Mouse (Mus musculus): ENCODE results near the gene Ankar.

Ankar gene

DNA sequence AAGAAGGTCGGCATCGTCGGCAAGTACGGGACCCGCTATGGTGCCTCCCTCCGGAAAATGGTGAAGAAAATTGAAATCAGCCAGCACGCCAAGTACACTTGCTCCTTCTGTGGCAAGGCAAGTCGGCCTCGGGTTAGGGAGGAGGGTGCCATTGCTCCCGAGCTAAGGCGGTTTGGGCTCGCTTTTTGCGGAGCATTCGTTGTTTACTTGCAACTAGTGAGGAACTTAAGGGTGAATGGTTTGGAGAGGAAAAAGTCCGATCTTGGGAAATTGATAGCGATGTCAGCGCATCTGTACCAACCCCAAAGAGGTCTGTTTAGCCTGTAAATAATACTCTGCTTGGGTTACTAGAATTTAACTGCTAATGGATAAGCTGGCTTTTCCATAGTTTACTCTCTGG lies 11.3 kb upstream of the Ankar start:
- peak in 1 of 2 experiments; percentile 24 for DNase-seq (ENCODE audit: low spot score in 2 of 2)

DNA sequence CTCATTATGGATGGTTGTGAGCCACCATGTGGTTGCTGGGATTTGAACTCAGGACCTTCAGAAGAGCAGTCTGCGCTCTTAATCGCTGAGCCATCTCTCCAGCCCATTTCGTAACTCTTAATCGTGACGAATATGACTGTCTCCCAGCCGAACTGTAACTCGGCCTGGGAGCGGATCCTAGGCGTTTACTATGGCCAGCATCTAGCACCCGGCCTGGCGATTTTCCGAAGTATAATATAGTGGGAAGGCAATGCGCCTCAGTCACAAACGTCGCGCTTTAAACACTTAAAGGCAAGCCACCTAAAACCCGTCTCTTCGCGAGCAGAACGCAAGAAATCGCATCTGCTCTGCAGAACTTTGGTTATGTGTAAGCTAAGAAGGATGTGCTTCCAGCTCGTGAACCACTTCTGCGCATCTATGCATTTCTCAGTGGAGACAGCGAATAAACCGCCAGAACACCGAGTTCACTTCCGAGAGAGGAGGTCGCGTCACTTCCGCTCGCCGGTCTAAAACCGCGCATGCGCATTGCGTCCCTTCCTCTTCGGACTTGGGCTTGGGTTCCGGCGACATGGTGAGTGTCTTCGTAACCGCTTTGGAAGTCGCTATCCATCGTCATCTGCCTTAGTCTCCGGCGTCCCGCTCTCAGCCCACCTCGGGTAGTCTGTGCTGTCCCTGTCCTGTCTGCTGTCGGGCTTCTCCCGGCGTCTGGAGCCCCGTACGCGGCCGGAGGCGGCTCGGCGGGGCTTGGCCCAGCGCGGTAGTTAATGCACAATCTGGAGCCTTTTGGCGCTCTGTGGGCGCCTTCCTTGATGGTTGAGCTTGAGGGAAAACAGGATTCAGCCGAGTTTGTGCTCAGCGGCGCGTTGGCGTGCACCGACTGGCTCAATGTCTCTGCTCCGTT lies 10.6 kb upstream of the Ankar start, which contains the start of gene Rpl37a:
TSS of gene Rpl37a (plus strand) at position 538 of the 901 bp plus-strand sequence.
- DNase-seq (ENCODE audit: low spot score in 2 of 2): peak; percentile 92 to 96

DNA sequence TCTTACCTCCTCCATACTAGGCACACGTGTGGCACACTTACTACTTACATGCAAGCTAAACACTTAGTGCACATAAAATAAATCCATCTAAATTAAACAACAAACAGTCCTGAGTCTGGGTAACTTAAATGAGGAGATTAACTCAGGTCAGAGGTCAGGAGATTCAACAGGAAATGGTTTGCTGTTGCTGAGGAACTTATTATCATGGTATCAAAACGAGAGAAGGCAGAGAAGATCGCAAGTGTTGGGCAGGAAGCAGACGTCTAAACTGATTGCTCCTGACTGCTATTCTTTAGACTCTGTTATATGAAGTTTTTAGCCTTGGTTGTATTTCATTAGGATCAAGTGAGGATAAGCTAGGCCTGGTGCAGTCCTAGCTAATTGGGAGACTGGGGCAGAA lies 7.1 kb upstream of the Ankar start:
- DNase-seq (ENCODE audit: low spot score in 2 of 2): no peak

DNA sequence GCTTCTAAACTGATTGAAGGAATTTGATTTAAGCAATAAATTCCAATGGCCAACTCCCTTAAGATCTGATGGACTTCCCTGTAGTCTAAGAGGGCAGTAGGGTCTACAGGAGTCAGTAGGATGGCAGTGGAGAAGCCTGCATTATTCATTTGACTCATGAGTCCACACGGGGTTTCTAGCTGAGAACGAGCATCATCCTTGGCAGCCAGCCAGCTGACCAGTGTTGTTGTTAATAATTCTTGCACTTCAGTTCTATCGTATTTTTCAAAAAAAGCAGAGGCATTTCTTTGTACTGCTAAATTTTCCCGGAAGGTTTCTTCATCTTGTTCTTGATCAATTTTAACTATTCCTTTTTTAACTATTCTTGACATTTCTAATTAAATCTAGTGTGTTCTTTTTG lies 1.7 kb downstream of the Ankar start:
- DNase-seq (ENCODE audit: low spot score in 2 of 2): no peak

DNA sequence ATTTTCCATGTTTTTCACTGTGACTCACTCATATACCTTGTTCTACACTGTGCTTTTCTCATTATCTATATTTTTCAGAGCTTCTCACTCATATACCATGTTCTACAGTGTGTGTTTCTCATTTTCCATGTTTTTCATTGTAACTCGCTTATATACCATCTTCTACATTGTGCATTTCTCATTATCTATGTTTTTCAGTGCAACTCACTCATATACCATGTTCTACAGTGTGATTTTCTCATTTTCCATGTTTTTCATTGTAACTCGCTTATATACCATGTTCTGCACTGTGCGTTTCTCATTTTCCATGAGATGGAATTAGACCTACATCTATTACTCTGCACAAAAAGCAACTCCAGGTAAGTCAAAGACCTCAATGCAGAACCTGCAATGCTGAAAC lies 4.1 kb downstream of the Ankar start:
- DNase-seq (ENCODE audit: low spot score in 2 of 2): no peak

DNA sequence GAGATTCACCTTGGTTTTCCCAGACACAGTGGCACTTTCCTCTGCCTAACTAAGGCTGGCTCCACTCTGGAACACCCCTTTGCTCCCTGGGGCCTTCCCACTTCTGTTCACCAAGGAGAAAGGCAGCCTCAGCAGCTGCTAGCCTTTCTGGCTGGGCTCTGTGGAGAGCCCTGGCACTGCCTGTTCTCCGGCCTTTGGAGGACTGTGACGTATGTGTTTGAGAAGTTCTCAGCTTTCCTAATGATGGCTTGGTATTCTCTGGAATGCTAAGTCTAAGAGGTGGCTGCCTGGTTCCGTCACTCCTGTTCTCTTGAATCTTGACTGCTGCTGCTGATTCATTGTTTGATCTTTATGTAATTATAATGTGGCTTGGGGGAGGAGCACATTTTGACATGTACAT lies 27.3 kb downstream of the Ankar start:
- DNase-seq (ENCODE audit: low spot score in 2 of 2): no peak

DNA sequence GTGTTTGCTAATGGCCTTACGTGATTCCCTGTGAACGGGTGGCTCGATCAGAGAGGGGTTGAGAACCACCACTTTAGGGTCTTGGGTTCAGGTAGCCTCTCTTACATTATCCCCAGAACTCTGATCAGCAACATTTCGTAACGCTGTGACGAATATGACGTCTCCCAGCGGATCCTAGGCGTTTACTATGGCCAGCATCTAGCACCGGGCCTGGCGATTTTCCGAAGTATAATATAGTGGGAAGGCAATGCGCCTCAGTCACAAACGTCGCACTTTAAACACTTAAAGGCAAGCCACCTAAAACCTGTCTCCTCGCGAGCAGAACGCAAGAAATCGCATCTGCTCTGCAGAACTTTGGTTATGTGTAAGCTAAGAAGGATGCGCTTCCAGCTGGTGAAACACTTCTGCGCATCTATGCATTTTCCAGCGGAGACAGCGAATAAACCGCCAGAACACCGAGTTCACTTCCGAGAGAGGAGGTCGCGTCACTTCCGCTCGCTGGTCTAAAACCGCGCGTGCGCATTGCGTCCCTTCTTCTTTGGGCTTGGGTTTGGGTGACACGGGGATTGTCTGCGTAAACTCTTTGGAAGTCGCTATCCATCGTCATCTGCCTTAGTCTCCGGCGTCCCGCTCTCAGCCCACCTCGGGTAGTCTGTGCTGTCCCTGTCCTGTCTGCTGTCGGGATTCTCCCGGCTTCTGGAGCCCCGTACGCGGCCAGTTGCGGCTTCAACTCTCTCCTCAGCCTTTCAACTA lies 59.5 kb downstream of the Ankar start:
- DNase-seq (ENCODE audit: low spot score in 2 of 2): peak; percentile 21 to 59

DNA sequence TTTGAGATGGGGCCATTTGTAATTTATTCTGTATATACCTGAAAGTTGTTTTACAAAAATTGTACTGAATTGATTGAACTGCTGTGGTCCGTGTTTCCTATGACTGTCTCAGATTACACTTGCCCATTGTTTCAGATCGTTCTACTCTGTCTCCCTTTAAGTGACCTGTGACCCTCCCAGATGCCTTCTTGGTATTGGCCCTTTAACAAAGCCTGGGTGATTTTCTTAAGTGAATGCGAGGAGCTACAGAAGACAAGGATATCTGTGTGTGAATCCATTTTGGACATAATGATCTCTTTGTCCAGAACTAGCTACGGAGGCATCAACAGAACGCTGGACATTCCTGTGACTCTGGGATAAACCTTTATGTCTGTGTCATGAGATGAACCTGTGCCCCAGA lies 65.2 kb downstream of the Ankar start:
- DNase-seq (ENCODE audit: low spot score in 2 of 2): peak in 1 of 2 experiments; percentile 32

DNA sequence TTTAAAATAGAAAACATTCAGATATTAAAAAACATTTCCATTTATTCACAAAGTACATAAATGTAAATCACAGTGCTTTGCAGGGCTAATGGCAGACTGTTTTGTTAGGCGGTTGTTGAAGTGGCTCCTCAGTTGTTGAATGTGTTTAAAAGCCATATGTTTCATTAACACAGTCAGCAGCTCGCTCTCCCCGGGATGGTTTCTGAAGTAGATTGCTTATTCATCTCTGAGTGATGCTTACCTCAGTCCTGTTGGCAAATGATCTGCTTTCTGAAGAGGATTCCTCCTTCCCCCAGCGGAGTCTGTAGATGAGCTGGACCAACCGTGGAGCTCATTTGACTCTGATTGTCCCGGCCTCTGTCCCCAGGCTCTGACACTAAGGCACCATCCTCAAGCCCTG lies 88.2 kb downstream of the Ankar start:
- no peak for DNase-seq (ENCODE audit: low spot score in 2 of 2)

DNA sequence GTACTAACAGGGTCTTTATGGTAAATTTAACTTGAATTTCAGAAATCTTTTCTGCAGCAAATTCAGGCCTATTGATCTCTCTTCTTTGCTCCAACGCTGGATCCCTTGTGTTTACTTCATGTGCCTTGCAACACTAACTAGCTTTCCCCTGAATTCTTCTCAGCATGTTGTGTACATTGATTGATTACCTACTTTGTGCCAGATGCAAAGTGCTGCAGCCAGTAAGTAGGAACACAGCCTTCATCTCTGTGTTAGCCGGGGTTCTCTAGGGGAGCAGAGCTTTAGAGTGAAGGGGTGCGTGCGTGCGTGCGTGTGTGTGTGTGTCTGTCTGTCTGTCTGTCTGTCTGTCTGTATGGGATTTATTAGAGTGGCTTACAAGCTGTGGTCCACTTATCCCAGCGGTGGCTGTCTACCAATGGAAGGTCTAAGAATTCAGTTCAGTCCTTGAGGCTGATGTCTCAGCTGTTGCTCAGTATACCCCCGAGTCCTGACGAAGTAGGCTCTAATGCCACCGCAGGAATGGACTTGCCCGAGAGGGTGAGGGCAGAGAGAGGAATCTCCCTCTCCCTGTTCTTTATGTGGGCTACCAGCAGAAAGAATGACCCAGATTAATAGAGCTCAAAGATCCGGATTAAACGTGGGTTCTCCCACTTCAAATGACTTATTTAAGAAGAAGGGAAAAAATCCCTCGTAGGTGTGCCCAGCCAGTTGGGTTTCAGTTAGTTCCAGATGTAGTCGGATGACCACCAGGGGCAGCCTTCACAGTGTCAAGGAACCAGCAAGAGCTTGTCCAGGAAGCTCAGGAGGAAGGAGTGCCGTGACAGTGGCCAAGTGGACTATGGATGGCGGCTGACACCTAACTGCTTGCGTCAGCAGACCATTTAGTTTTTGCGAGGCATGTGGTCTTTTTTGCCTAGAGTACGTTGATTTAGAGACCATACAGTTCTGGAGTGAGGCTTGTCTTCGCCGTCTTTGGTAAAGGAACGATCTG lies 90.2 kb downstream of the Ankar start:
- DNase-seq (ENCODE audit: low spot score in 2 of 2): no peak

DNA sequence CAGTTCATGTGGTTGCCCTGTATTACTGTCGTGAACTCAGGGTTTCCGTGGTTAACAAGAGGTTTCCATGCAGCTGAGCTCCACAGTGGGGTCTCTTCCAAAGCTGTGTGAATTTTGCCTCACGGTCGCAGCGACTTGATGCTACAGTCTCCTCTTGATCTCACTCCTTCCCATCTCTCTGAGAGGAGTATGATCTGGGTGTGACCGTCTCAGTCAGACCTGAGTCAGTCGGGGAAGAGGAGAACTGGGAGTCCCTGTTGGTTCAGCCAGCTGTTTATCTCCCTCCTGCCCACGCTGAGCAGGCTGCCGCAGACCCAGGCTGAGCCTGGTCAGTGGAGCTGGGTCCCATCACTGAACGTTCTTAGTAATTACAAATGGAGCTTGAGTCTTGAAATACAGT lies 91.2 kb downstream of the Ankar start:
- no peak for DNase-seq (ENCODE audit: low spot score in 2 of 2)

DNA sequence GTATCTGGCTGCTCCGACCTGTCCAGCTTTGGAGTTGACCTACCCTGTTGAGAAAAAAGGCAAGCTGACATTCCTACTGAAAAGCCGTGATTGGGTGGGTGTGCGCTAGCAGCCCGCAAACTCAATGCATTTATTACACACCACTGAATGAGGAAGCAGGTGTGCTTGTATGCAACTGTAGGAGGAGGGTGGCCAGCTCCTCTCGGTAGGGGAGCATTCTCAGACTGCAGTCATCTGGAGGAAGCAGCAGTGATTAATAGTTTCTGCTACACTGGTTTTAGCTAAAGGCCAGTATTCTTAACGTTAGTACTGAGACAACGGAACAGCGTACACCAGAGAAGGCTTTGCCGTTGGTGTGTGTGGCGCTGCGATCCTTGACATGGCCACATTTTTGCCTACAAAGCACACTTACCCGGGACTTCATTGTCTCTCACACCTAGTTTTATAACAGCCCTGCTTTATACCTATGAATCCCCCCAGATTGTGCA lies 94.1 kb downstream of the Ankar start:
- DNase-seq (ENCODE audit: low spot score in 2 of 2): no peak

DNA sequence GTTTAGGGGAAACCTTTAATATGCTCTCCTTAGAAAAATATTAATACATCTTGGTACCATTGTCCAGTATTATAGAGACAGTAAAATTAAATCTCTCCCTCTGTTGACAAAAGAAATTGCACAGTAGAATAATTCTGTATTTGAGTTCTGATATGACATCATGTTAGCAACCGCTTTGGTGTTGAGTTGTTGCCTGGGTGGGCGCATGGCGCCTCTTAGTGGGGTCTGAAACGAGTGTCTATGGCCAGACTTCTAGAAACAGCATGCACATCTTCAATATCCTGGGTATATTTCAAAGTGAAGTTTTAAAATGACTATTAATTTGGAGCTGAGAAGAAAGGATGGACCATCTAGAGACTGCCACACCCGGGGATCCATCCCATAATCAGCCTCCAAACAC lies 97.6 kb downstream of the Ankar start:
- DNase-seq (ENCODE audit: low spot score in 2 of 2): no peak

DNA sequence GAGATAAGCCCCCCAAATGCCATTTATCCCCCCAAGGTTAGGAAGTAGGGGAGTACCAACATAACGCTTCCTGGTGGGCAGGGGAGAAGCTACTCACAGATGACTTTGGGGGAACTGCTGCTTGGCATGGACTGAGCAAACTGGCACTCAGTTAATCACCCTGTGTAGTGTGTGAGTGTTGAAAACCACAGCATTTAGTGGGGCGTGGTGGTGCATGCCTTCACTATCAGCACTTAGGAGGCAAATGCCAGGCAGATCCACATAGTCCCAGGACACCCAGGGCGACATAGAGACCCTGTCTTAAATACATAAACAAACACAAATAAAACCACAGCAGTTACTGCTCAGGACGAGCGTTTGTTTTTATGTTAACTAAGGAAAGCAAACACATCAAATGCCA lies 98.2 kb downstream of the Ankar start:
- DNase-seq (ENCODE audit: low spot score in 2 of 2): no peak

DNA sequence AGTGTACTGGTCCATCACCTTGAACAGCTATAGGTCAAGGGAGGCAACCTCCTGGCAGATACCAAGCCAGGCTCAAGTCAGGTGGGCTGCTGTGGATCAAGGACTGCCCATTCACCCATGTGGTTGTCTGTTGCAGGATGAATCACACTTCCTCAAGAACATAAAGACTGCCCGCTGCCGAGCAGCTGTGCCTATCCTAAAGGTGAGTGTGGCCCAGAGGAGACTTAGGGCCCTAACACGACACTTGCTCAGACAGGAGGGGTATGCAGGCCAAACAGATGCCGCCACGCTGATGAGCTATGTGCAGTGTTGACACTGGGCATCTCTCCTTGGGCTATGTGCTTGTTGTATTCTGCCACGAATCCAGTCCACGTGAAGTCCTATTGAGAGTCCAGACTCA lies 99.1 kb downstream of the Ankar start:
- no peak for DNase-seq (ENCODE audit: low spot score in 2 of 2)

DNA sequence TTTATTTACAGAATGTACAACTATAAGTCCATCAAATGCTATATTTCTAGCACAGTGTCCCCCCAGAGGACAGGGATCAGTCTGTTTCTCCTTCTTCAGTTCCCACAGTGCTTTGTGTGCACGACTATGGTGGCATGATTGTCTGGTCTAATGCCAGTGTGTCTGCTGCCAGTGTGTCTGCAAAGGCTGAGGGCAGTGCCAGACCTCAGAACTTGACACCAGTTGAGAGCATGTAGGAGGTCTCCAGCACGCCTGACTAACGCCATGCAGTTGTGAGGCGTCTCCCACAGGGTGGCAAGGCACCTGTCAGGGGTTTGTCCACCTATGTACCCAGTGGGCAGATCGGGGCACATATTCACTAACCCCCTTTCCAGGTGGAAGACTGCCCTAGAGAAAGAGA lies 99.6 kb downstream of the Ankar start:
- DNase-seq (ENCODE audit: low spot score in 2 of 2): no peak

DNA sequence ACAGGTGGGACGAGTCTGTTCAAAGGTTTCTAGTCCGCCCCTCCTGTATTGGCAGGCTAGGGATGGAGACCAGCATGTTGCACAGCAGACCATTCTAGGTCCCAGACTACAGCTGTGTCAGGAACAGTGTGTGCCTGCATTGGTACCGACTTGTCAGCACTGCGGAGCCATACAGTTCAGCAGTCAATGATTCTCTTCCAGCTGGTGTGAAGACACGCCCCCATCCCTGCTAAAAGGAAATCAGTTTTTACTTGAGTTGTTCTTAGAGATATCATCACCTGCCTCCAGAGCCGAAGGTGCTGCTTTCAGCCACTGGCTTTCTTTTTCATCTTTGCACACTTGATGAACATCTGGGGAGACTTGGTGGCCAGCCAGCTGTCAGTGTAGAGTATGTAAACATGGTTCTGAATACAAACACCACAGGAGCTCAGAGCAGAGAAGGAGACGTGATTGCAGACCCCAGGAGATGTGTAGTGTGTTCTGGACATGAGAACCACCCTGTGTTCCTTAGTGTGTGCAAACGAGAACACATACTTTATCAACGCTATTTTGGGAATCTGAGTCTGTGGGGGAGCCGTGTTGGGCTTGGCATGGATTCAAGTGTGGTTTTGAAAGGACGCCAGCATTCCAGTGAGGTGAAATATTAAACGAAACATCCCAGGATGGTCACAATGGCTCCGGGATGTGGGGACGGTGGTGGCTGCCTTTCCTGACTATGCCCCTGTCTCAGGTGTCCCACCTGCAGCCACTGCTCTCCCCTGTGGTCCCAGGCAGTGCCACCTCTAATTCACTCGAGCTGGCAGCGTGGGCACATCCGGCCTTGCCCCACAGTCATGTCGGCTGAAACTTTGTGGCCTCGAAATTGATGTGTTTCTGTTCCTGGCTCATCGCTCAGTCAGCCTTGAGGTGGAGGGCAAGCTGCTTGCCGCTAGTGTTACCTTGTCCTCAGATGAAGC lies 101.0 kb downstream of the Ankar start:
- DNase-seq (ENCODE audit: low spot score in 2 of 2): no peak

DNA sequence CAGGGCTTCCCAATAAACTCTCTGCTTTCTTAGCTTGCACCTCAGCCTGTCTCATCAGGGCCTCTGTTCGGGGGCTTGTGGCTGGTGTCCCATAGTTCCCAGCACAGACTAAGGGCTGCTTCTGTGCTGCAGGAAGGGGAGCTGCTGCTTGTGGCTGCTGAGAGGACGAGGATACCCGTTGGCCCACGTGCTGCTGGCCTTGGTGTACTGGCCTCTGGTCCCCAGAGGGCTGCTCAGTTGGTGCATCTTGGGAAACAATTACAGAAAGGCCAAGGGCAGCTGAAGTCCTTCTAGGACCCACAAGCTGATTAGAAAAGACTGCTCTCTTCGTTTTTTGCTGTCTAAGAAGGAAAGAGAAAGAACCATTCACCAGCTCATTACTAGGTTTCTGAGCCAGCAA lies 104.1 kb downstream of the Ankar start:
- DNase-seq (ENCODE audit: low spot score in 2 of 2): no peak

DNA sequence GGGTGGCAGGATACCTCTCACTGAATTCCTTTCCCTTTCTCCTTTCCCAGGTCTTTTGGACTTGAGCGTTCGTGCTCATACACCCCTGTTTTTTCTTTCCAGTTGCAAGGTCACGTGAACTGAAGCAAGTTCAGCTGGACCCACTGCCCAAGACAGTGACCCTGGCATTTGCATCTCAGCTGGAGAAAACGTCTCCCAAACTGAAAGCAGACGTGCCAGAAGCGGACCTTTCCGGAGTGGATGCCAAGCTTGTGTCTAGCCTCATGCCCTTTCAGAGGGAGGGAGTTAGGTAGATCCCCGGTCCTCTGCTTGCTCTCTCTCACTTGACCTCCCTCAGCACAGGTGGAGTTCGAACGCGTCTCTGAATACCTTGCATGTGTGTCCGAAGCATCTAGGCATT lies 104.7 kb downstream of the Ankar start:
- no peak for DNase-seq (ENCODE audit: low spot score in 2 of 2)

DNA sequence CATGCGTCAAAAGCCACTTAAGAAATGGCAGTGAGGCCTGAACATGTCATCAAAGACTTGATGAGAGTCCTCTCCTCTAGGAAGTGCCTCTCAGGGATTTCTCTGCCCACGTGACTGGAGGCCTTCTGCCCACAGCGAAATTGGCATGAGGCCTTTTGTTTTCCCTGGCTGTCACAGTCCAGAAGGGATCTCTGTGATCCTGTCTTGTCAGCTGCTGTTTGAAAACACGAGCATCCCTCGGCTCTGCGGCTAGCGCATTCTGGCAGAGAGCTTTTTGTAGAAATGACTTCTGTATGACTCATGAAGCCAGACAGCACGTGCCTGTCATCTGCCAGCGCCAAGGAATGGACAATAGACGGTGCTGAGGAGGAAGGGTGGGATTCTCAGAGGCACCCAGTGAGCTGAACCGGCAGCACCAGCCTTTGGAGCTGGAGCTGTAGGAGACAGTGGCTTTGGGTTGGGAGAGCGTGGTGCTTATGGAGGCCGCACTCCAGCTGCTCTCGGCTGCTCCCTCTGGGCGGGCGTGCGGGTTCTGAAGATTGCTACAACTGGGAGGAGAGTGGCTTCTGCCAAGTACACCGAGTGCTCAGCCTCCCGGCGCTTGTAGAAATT lies 106.9 kb downstream of the Ankar start:
- no peak for DNase-seq (ENCODE audit: low spot score in 2 of 2)

Data from spleen, postnatal 4 days (tissue).